In the genomic region with DNA sequence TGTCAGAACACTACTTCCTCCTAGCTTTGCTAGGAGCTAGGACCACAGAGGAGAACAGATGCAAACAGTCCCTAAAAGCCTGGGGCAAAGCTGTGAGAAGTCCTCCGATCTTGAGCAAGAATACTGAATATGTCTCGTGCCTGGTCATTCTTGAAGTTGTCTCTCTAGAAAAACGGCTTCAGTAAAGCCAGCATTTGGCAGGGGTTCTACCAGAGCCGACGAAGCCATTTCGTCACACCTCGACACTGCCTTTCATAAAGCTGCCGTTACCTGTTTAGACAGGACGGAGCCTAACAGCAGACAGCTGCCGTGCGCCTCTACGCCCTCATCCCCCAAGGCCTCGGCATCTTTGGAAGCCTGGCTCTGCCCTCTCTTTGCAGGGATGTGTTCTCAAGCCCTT, we compare ENCODE assay signal across 22 mouse cellular contexts. TPM values are rescaled to one million over a fixed set of nuclear protein-coding genes. Genes with fewer than 3 reads are reported as not detected.
DNase-seq lines count a peak whose midpoint lies in the region; ATAC-seq and TF ChIP-seq lines count a peak whose summit lies in the region.
"Had no signal": no experiment of that assay in that cellular context is flagged by ENCODE, and none has a peak within 500 bp of the region (broad histone marks: within the 10 kb centered on the region; RNA-seq: fewer than 3 reads in every experiment).

No protein-coding gene starts in this region.

- no peaks in the 10 kb centered on the region; the same call in 1 of the 2 replicates for H3K79me2 ChIP-seq in liver, adult 2 months (ENCODE audit: control insufficient read depth, insufficient read depth, low read length)

- no peak for ATAC-seq in liver, embryonic 12.5 days
- no peak for ATAC-seq in midbrain, embryonic 14.5 days (ENCODE audit: low FRiP score, low TSS enrichment)

- no peak overlapping the region; the same call in 1 of the 2 replicates for H3K9ac ChIP-seq in liver, adult 2 months (ENCODE audit: low read depth, low read length)
- H3K9ac ChIP-seq in liver, embryonic 12.5 days: no peak overlapping the region
- no peak overlapping the region for H3K9ac ChIP-seq in midbrain, embryonic 14.5 days (replicated peaks; ENCODE audit: low read length)
- H3K9ac ChIP-seq: embryonic facial prominence, embryonic 12.5 days; embryonic facial prominence, embryonic 15.5 days; forebrain, embryonic 13.5 days; forebrain, embryonic 15.5 days; forebrain, postnatal 0 days had no signal

- H3K36me3 ChIP-seq in liver, adult 2 months (ENCODE audit: control insufficient read depth, insufficient read depth, low read length): peaks cover 26% of the 10 kb centered on the region
- H3K36me3 ChIP-seq in liver, embryonic 12.5 days: peaks cover 67% of the 10 kb centered on the region
- peaks cover 95% of the 10 kb centered on the region for H3K36me3 ChIP-seq in midbrain, embryonic 14.5 days (ENCODE audit: control insufficient read depth, insufficient read depth, low read length)
- peaks cover 99% of the 10 kb centered on the region for H3K36me3 ChIP-seq in midbrain, embryonic 10.5 days

- H3K27me3 ChIP-seq in liver, adult 2 months (ENCODE audit: control insufficient read depth, insufficient read depth, low read length): no peaks in the 10 kb centered on the region
- H3K27me3 ChIP-seq in liver, embryonic 12.5 days (replicated peaks): no peaks in the 10 kb centered on the region
- H3K27me3 ChIP-seq in midbrain, embryonic 14.5 days (ENCODE audit: control insufficient read depth, insufficient read depth, low read length): no peaks in the 10 kb centered on the region
- no peaks in the 10 kb centered on the region for H3K27me3 ChIP-seq in midbrain, embryonic 10.5 days (ENCODE audit: low read depth, poor library complexity, severe bottlenecking)
- H3K27me3 ChIP-seq: embryonic facial prominence, embryonic 12.5 days; embryonic facial prominence, embryonic 15.5 days; forebrain, embryonic 13.5 days; forebrain, embryonic 15.5 days had no signal

- peaks cover 11% of the 10 kb centered on the region for H3K4me1 ChIP-seq in liver, adult 2 months (ENCODE audit: control insufficient read depth, insufficient read depth, low read length)
- no peaks in the 10 kb centered on the region for H3K4me1 ChIP-seq in liver, embryonic 12.5 days
- no peaks in the 10 kb centered on the region for H3K4me1 ChIP-seq in midbrain, embryonic 14.5 days (ENCODE audit: control insufficient read depth, insufficient read depth, low read length)
- no peaks in the 10 kb centered on the region for H3K4me1 ChIP-seq in midbrain, embryonic 10.5 days
- H3K4me1 ChIP-seq: embryonic facial prominence, embryonic 12.5 days; forebrain, embryonic 13.5 days; forebrain, embryonic 15.5 days had no signal

- no peaks in the 10 kb centered on the region for H3K9me3 ChIP-seq in liver, embryonic 12.5 days (replicated peaks)
- H3K9me3 ChIP-seq in midbrain, embryonic 14.5 days (ENCODE audit: control insufficient read depth, low read length): no peaks in the 10 kb centered on the region
- no peaks in the 10 kb centered on the region for H3K9me3 ChIP-seq in midbrain, embryonic 10.5 days (replicated peaks)
- H3K9me3 ChIP-seq: embryonic facial prominence, embryonic 12.5 days; embryonic facial prominence, embryonic 15.5 days; forebrain, embryonic 13.5 days; forebrain, embryonic 15.5 days had no signal

- H3K4me2 ChIP-seq in liver, embryonic 12.5 days: no peak overlapping the region
- H3K4me2 ChIP-seq in midbrain, embryonic 14.5 days (ENCODE audit: low read length): no peak overlapping the region
- H3K4me2 ChIP-seq: embryonic facial prominence, embryonic 12.5 days; embryonic facial prominence, embryonic 15.5 days; forebrain, embryonic 13.5 days; forebrain, embryonic 15.5 days had no signal

- no peak for TF ChIP-seq POLR2A in liver, adult 2 months (IDR thresholded peaks at IDR 0.05; ENCODE audit: extremely low read depth, insufficient read depth, low read length)

- no peak overlapping the region for H3K4me3 ChIP-seq in liver, adult 2 months (ENCODE audit: insufficient read depth, low read depth, low read length)
- no peak overlapping the region for H3K4me3 ChIP-seq in liver, embryonic 12.5 days
- H3K4me3 ChIP-seq in midbrain, embryonic 14.5 days (replicated peaks; ENCODE audit: low read depth, low read length): no peak overlapping the region
- H3K4me3 ChIP-seq in midbrain, embryonic 10.5 days: no peak overlapping the region
- H3K4me3 ChIP-seq: embryonic facial prominence, embryonic 12.5 days; embryonic facial prominence, embryonic 15.5 days; erythroblast, embryonic 14.5 days; forebrain, embryonic 13.5 days; forebrain, embryonic 15.5 days had no signal

- TF ChIP-seq CTCF in liver, adult 2 months (IDR thresholded peaks at IDR 0.05; ENCODE audit: low read depth, low read length): no peak

- 49% methylated on average over 13 of the region's 13 CpGs for WGBS in liver, adult 2 months
- 83% methylated on average over 13 of the region's 13 CpGs for WGBS in liver, embryonic 12.5 days (ENCODE audit: insufficient replicate concordance)
- 93% methylated on average over 13 of the region's 13 CpGs for WGBS in midbrain, embryonic 14.5 days
- WGBS in midbrain, embryonic 10.5 days: 94% methylated on average over 13 of the region's 13 CpGs

- peak; percentile 33 for DNase-seq in liver, adult 2 months (ENCODE audit: extremely low read depth, low read depth, low spot score)
- DNase-seq in midbrain, embryonic 14.5 days: no peak
- no peak for DNase-seq in midbrain, embryonic 10.5 days (ENCODE audit: low spot score)
- peak; percentile 77 for DNase-seq in gonadal fat pad, adult 2 months (ENCODE audit: low read depth)
- DNase-seq in frontal cortex, postnatal 36 days (ENCODE audit: low spot score in 2 of 2): no peak
- DNase-seq: adrenal gland, adult 2 months; adrenal gland, postnatal 10 days; adrenal gland, postnatal 25 days; cerebellum, adult 11 months; cerebellum, adult 18-20 months; cerebellum, adult 8-10 months; cerebellum, adult 9-11 months; cerebellum, postnatal 14 days; cerebellum, postnatal 36 days; embryo, embryonic 11 days; forebrain, postnatal 0 days had no signal

- no peak overlapping the region for H3K27ac ChIP-seq in liver, adult 2 months (replicated peaks; ENCODE audit: insufficient read depth, low read depth, low read length)
- H3K27ac ChIP-seq in liver, embryonic 12.5 days: no peak overlapping the region
- 0 out of 2 replicates have a peak overlapping the region, but pooled peaks have one; percentile 2 for H3K27ac ChIP-seq in midbrain, embryonic 14.5 days (replicated peaks; ENCODE audit: low read depth, low read length)
- no peak overlapping the region for H3K27ac ChIP-seq in midbrain, embryonic 10.5 days (replicated peaks)
- H3K27ac ChIP-seq: embryonic facial prominence, embryonic 12.5 days; forebrain, embryonic 13.5 days; forebrain, embryonic 15.5 days had no signal

RNA-seq across cellular contexts. Expression of a gene that starts 35.4 kb away (rescaled TPM):
- total RNA-seq in liver, adult 2 months (2014; rRNA removed): 18.1 and 18.4 TPM in 2 replicates
- polyA plus RNA-seq in liver, adult 2 months (2012; rRNA removed): 2.3 and 2.9 TPM in 2 replicates
- polyA plus RNA-seq in liver, embryonic 12.5 days (2016; fragmentation: Nextera tagmentation; extraction: Ambion mirVana): 13.7 and 15.0 TPM in 2 replicates
- polyA plus RNA-seq in midbrain, embryonic 14.5 days (2014; fragmentation: Nextera tagmentation; extraction: Ambion mirVana): 32.5 and 53.9 TPM in 2 replicates
- polyA plus RNA-seq in midbrain, embryonic 10.5 days (2016; fragmentation: Nextera tagmentation; extraction: Ambion mirVana): 71.2 and 91.2 TPM in 2 replicates
- 4.8 and 6.2 TPM in 2 replicates for polyA plus RNA-seq in gonadal fat pad, adult 2 months (2012; rRNA removed)

Comparison
In these comparisons a context has a peak if more than half of its experiments do, and no peak if none do; other contexts are left out.
1. DNase-seq: peak in liver, adult 2 months (single experiment) and gonadal fat pad, adult 2 months (single experiment); none in midbrain, embryonic 14.5 days (single experiment), midbrain, embryonic 10.5 days (single experiment) and frontal cortex, postnatal 36 days (0 of 2).